Mouse (Mus musculus): ENCODE data around the gene Rab3il1.

GRCm38 (mm10) chr19:10065465-10066188 is 64.2 kb downstream of the Rab3il1 start:
- TF ChIP-seq CTCF (IDR thresholded peaks at IDR 0.05; ENCODE audit: low read depth) (no peak), EP300 (IDR thresholded peaks at IDR 0.05; ENCODE audit: low read depth) (no peak)

All from heart, postnatal 0 days (tissue).